Mouse (Mus musculus) brain, embryonic 14.5 days (tissue): Measurements from ENCODE around the gene Arpc1a.

Source experiments
- CTCF ChIP-seq: fragments of 200-500 bp; IDR thresholded peaks from 2 replicates; pipeline ENCODE4 v1.5.1; 2012; ENCODE audit warnings: inconsistent platforms, mild to moderate bottlenecking, moderate library complexity, borderline replicate concordance; ENCODE audit not compliant: insufficient read depth, insufficient read length; ENCODE audit errors: extremely low read depth
- POLR2A ChIP-seq: fragments of 200-500 bp; IDR thresholded peaks from 2 replicates; pipeline ENCODE4 v1.6.1; 2012; ENCODE audit warnings: mild to moderate bottlenecking, inconsistent platforms, borderline replicate concordance; ENCODE audit not compliant: poor library complexity, insufficient read depth, insufficient read length, severe bottlenecking; ENCODE audit errors: extremely low read depth

DNA sequence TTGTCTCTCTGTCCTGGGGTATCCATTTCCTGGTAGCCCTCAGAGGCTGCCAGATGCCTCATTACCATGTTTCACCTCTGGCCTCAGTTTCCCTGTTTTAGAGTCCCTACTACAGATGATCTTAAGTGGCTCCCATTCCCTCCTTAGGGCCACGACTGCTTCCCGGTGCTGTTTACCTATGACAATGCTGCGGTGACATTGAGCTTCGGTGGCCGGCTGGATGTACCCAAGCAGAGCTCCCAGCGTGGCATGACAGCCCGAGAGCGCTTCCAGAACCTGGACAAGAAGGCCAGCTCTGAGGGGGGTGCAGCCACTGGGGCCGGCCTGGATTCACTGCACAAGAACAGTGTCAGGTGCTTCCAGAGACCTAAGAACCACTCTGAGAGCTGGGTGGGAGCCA is 43.0 kb downstream of the Arpc1a start:
- TF ChIP-seq POLR2A (no peak), CTCF (no peak)
